In the genomic region with DNA sequence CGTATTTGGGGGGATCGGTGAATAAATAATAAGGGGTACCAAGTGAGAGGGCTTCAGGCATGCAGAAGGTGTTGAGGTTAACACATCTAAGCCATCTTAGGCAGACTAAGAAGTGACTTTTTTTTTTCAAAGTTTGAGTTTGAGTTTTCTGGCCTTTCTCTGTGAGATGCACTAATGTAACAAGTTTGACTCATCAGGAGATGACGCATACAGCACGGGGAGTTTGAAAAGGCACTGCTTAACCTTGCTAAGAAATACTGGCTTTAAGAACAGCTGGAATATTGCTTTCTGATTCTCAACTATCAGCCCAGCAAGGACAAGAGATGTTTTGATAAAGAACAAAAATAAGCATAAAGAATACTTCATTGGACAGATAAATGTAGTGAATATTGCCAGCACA, we compare ENCODE assay signal across 10 mouse cellular contexts.
"Had no signal": no experiment of that assay in that cellular context is flagged by ENCODE, and none has a peak within 500 bp of the region (broad histone marks: within the 10 kb centered on the region; RNA-seq: fewer than 3 reads in every experiment).

No protein-coding gene starts in this region.

- ATAC-seq: liver, postnatal 0 days; lung, postnatal 0 days; midbrain, embryonic 15.5 days had no signal

- DNase-seq: kidney, adult 9 months; kidney, postnatal 14 days; kidney, postnatal 4 days; left cerebral cortex, postnatal 4 days; liver, postnatal 0 days; lung, embryonic 14.5 days; retina, postnatal 1 day; thymus, postnatal 25 days had no signal
